Mouse (Mus musculus): Measurements from ENCODE around the gene Cyp2s1. TPM values are rescaled to one million over a fixed set of nuclear protein-coding genes. Genes with fewer than 3 reads are reported as not detected.
A peak's percentile ranks its signal among the peaks of the same experiment; 100 is the strongest.

The Cyp2s1 gene
- total and polyA plus RNA-seq, 3 experiments, result 0.04 TPM; not detected in 2

DNA sequence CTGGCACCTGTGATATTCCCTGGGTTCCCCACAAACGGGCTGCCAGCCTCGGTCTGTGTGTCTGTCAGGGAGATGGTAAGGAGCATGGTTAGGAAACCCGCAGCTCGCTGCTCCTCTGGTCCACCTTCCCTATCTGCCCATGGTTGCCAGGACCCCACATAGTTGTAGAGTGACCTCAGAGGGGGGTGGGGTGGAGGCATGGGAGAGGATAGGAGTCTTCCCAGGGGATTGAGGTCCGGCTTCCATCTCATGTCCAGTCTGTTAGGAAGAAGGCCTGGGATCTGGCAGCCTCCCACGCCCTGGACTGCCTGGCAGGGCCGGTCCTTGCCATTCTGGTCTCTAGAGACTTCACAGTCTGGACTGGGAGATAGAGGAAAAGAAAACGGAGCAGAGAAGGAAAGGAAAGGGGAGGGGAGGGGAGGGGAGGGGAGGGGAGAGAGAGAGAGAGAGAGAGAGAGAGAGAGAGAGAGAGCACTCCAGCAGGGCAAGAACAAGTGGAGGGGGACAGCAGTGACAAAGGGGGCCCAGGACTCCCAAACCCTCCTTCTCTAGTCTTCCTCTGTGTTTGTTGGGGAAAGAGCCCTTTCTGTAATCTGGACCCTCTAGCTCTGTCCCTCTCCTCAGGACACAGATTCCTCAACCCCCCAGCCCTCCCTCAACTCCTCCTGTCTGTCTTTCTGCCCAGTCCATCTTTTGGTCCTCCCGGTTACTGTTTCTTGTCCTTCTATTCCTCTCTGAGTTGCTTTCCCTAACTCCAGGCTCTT is 29.1 kb downstream of the Cyp2s1 start:
- DNase-seq (ENCODE audit: extremely low read depth), result no peak
- TF ChIP-seq JUND (conservative IDR thresholded peaks at IDR 0.05; ENCODE audit: low read depth, low read length) (no peak), TCF12 (IDR thresholded peaks at IDR 0.05; ENCODE audit: low read depth, low read length) (no peak)
- H3K9me3 ChIP-seq (replicated peaks; ENCODE audit: low read length), result no peaks in the 10 kb centered on the region
- in situ Hi-C loops (cut with MboI; ENCODE audit: low pct_ligation_motif_present, low pct_unique_long_range_greater_than_20kb, low sequenced_read_pairs), result no loop called here
- no peak overlapping the region for H3K9ac ChIP-seq (ENCODE audit: insufficient read depth, low read depth)
- no peak overlapping the region for H3K4me2 ChIP-seq (ENCODE audit: insufficient read depth, low read depth, poor library complexity, severe bottlenecking)
- no peaks in the 10 kb centered on the region for H3K36me3 ChIP-seq (replicated peaks in 1 of 2; ENCODE audit: control insufficient read depth in 1 of 2, insufficient read depth in 1 of 2, low read length in 1 of 2)
- H3K4me1 ChIP-seq (ENCODE audit: control insufficient read depth in 1 of 2, insufficient read depth in 2 of 2), result peaks cover 13 to 19% of the 10 kb centered on the region in 2 experiments
- peaks cover 46% of the 10 kb centered on the region for H3K27me3 ChIP-seq (replicated peaks)
- H3K27ac ChIP-seq (ENCODE audit: insufficient read depth, low read depth), result no peak overlapping the region
- H3K4me3 ChIP-seq (replicated peaks in 1 of 3; ENCODE audit: low read depth in 2 of 3, low read length in 2 of 3, poor library complexity in 1 of 3), result no peak overlapping the region
- dilution Hi-C loops (cut with MboI; ENCODE audit: extremely low pct_ligation_motif_present, extremely low pct_unique_long_range_greater_than_20kb, low sequenced_read_pairs), result no loop called here
- no peaks in the 10 kb centered on the region for H3K79me2 ChIP-seq (replicated peaks; ENCODE audit: control insufficient read depth, extremely low read depth, insufficient read depth, poor library complexity, severe bottlenecking)

DNA sequence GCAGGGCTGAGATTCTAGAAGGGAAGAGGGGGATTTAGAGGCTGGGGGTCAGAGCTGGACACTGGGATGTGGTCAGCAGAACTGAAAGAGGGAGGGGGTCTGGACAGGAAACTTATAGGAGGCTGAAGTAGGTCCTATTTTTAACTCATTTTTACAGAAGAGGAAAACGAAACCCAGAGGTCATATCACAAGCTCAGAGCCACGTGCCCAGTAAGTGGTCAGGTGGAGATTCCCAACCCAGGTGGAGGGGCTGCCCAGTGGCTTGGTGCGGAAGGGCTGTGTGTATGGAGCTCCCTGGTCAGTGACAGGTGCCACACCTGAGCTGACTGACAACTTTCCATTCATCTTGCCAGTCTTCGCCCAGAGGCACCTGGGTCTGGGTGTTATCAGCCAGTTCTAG is 29.7 kb downstream of the Cyp2s1 start:
- Histone ChIP-seq H3K4me2 (ENCODE audit: insufficient read depth, low read depth, poor library complexity, severe bottlenecking) (no peak overlapping the region), H3K79me2 (replicated peaks; ENCODE audit: control insufficient read depth, extremely low read depth, insufficient read depth, poor library complexity, severe bottlenecking) (no peaks in the 10 kb centered on the region), H3K27ac (ENCODE audit: insufficient read depth, low read depth) (no peak overlapping the region), H3K4me3 (replicated peaks in 1 of 3; ENCODE audit: low read depth in 2 of 3, low read length in 2 of 3, poor library complexity in 1 of 3) (no peak overlapping the region), H3K9me3 (replicated peaks; ENCODE audit: low read length) (no peaks in the 10 kb centered on the region), H3K36me3 (replicated peaks in 1 of 2; ENCODE audit: control insufficient read depth in 1 of 2, insufficient read depth in 1 of 2, low read length in 1 of 2) (no peaks in the 10 kb centered on the region), H3K4me1 (ENCODE audit: control insufficient read depth in 1 of 2, insufficient read depth in 2 of 2) (peaks cover 13 to 21% of the 10 kb centered on the region in 2 experiments), H3K9ac (ENCODE audit: insufficient read depth, low read depth) (no peak overlapping the region), H3K27me3 (replicated peaks) (peaks cover 42% of the 10 kb centered on the region)
- in situ Hi-C loops (cut with MboI; ENCODE audit: low pct_ligation_motif_present, low pct_unique_long_range_greater_than_20kb, low sequenced_read_pairs) (no loop called here), dilution Hi-C loops (cut with MboI; ENCODE audit: extremely low pct_ligation_motif_present, extremely low pct_unique_long_range_greater_than_20kb, low sequenced_read_pairs) (no loop called here)
- TF ChIP-seq ETS1 (conservative IDR thresholded peaks at IDR 0.05; ENCODE audit: low read depth, low read length) (peak; percentile 45), ZC3H11A (IDR thresholded peaks at IDR 0.05; ENCODE audit: low read depth, low read length) (no peak), E2F4 (IDR thresholded peaks at IDR 0.05; ENCODE audit: insufficient replicate concordance, low read depth, low read length) (no peak), BHLHE40 (IDR thresholded peaks at IDR 0.05; ENCODE audit: low read depth, low read length) (peak; percentile 91), MAZ (IDR thresholded peaks at IDR 0.05; ENCODE audit: low read depth, low read length) (no peak), CHD2 (IDR thresholded peaks at IDR 0.05; ENCODE audit: low read length) (no peak), IRF4 (IDR thresholded peaks at IDR 0.05; ENCODE audit: low read depth, low read length) (peak; percentile 22; the same call in 1 of the 2 replicates), MEF2A (IDR thresholded peaks at IDR 0.05; ENCODE audit: borderline replicate concordance, low read depth, low read length) (peak; percentile 62; the same call in 1 of the 2 replicates), MXI1 (IDR thresholded peaks at IDR 0.05; ENCODE audit: low read depth, low read length) (no peak), PAX5 (IDR thresholded peaks at IDR 0.05; ENCODE audit: low read length) (no peak)
- DNase-seq (ENCODE audit: extremely low read depth), result no peak

- H3K4me2 ChIP-seq (ENCODE audit: insufficient read depth, low read depth, poor library complexity, severe bottlenecking), result no peak overlapping the region
- no peaks in the 10 kb centered on the region for H3K79me2 ChIP-seq (replicated peaks; ENCODE audit: control insufficient read depth, extremely low read depth, insufficient read depth, poor library complexity, severe bottlenecking)
- TF ChIP-seq RAD21 (IDR thresholded peaks at IDR 0.05; ENCODE audit: low read depth, low read length), result no peak
- no peak for TF ChIP-seq POLR2AphosphoS2 (IDR thresholded peaks at IDR 0.05; ENCODE audit: low read depth, low read length)
- no peak for TF ChIP-seq BHLHE40 (IDR thresholded peaks at IDR 0.05; ENCODE audit: low read depth, low read length)
- TF ChIP-seq CHD1 (IDR thresholded peaks at IDR 0.05; ENCODE audit: low read depth, low read length), result no peak
- no peak for TF ChIP-seq MXI1 (IDR thresholded peaks at IDR 0.05; ENCODE audit: low read depth, low read length)
- TF ChIP-seq E2F4 (IDR thresholded peaks at IDR 0.05; ENCODE audit: insufficient replicate concordance, low read depth, low read length), result no peak
- TF ChIP-seq SMC3 (IDR thresholded peaks at IDR 0.05; ENCODE audit: low read depth, low read length), result no peak
- no peak for TF ChIP-seq SIN3A (IDR thresholded peaks at IDR 0.05; ENCODE audit: low read length)
- no peak overlapping the region for H3K9ac ChIP-seq (ENCODE audit: insufficient read depth, low read depth)
- dilution Hi-C loops (cut with MboI; ENCODE audit: extremely low pct_ligation_motif_present, extremely low pct_unique_long_range_greater_than_20kb, low sequenced_read_pairs), result no loop called here
- H3K27ac ChIP-seq (ENCODE audit: insufficient read depth, low read depth), result no peak overlapping the region
- H3K27me3 ChIP-seq (replicated peaks), result peaks cover 35% of the 10 kb centered on the region
- in situ Hi-C loops (cut with MboI; ENCODE audit: low pct_ligation_motif_present, low pct_unique_long_range_greater_than_20kb, low sequenced_read_pairs), result no loop called here
- H3K4me3 ChIP-seq (replicated peaks in 1 of 3; ENCODE audit: low read depth in 2 of 3, low read length in 2 of 3, poor library complexity in 1 of 3), result no peak overlapping the region
- DNase-seq (ENCODE audit: extremely low read depth), result no peak
- no peaks in the 10 kb centered on the region for H3K9me3 ChIP-seq (replicated peaks; ENCODE audit: low read length)
- peaks cover 13 to 34% of the 10 kb centered on the region in 2 experiments for H3K4me1 ChIP-seq (ENCODE audit: control insufficient read depth in 1 of 2, insufficient read depth in 2 of 2)
- H3K36me3 ChIP-seq (replicated peaks in 1 of 2; ENCODE audit: control insufficient read depth in 1 of 2, insufficient read depth in 1 of 2, low read length in 1 of 2), result no peaks in the 10 kb centered on the region
These were observed 31.0 kb downstream of the Cyp2s1 start for GRCm38 (mm10) chr7:25785752-25786151.
